Mouse (Mus musculus): ENCODE data around the gene Serinc5.

GRCm38 (mm10) chr13:92743337-92743736 lies 132.4 kb downstream of the Serinc5 start:
- peak; percentile 31 for TF ChIP-seq CTCF (IDR thresholded peaks at IDR 0.05; ENCODE audit: low read depth)
- no peak for TF ChIP-seq EP300 (IDR thresholded peaks at IDR 0.05; ENCODE audit: low read depth)

All from liver, postnatal 0 days (tissue).